Mouse (Mus musculus) splenic B cell, adult 2 months (primary cell): ENCODE data around the gene Acot7.

ENCODE experiments used
- DNase-seq: peaks from one replicate; pipeline ENCODE4 v3.0.0-alpha.2; 2011; ENCODE audit warnings: low read depth, low spot score
- H3K27me3 ChIP-seq: 2 replicates; pipeline ENCODE4 v1.6.1; 2012; ENCODE audit warnings: mild to moderate bottlenecking, low read length, moderate library complexity, mixed read lengths; ENCODE audit not compliant: control insufficient read depth, poor library complexity, insufficient read depth, severe bottlenecking
- H3K36me3 ChIP-seq: 2 replicates; pipeline ENCODE4 v1.6.1; 2012; ENCODE audit warnings: mild to moderate bottlenecking, low read length, moderate library complexity, mixed read lengths; ENCODE audit not compliant: control insufficient read depth, poor library complexity, insufficient read depth, severe bottlenecking

Gene Acot7

GRCm38 (mm10) chr4:152199617-152200016 lies 21.7 kb downstream of the Acot7 start:
- no peaks in the 10 kb centered on the region for H3K36me3 ChIP-seq
- DNase-seq = no peak
- no peaks in the 10 kb centered on the region for H3K27me3 ChIP-seq

GRCm38 (mm10) chr4:152201492-152201891 lies 23.6 kb downstream of the Acot7 start:
- DNase-seq = peak; percentile 66

GRCm38 (mm10) chr4:152202418-152202817 lies 24.5 kb downstream of the Acot7 start:
- DNase-seq = no peak
- Histone ChIP-seq H3K27me3 (no peaks in the 10 kb centered on the region), H3K36me3 (no peaks in the 10 kb centered on the region)

More at GRCm38 (mm10) chr4:152201492-152201891, 23.6 kb downstream of the Acot7 start:
- Histone ChIP-seq H3K36me3 (no peaks in the 10 kb centered on the region), H3K27me3 (no peaks in the 10 kb centered on the region)

GRCm38 (mm10) chr4:152202905-152203304 lies 25.0 kb downstream of the Acot7 start:
- Histone ChIP-seq H3K27me3 (no peaks in the 10 kb centered on the region), H3K36me3 (no peaks in the 10 kb centered on the region)
- DNase-seq = peak; percentile 40

GRCm38 (mm10) chr4:152204663-152205062 lies 26.7 kb downstream of the Acot7 start:
- peak; percentile 34 for DNase-seq
- Histone ChIP-seq H3K36me3 (no peaks in the 10 kb centered on the region), H3K27me3 (no peaks in the 10 kb centered on the region)

- no peaks in the 10 kb centered on the region for H3K27me3 ChIP-seq
- H3K36me3 ChIP-seq = no peaks in the 10 kb centered on the region
- no peak for DNase-seq
Observed at GRCm38 (mm10) chr4:152206199-152206598, 28.3 kb downstream of the Acot7 start.

GRCm38 (mm10) chr4:152209623-152210022 lies 31.7 kb downstream of the Acot7 start:
- no peak for DNase-seq
- no peaks in the 10 kb centered on the region for H3K27me3 ChIP-seq
- H3K36me3 ChIP-seq = no peaks in the 10 kb centered on the region

- Histone ChIP-seq H3K27me3 (no peaks in the 10 kb centered on the region), H3K36me3 (no peaks in the 10 kb centered on the region)
- DNase-seq = no peak
Observed at GRCm38 (mm10) chr4:152212091-152212505, 34.2 kb downstream of the Acot7 start.

- Histone ChIP-seq H3K36me3 (no peaks in the 10 kb centered on the region), H3K27me3 (no peaks in the 10 kb centered on the region)
- peak; percentile 84 for DNase-seq
Observed at GRCm38 (mm10) chr4:152212531-152212930, 34.6 kb downstream of the Acot7 start.

GRCm38 (mm10) chr4:152212974-152213373 lies 35.0 kb downstream of the Acot7 start:
- Histone ChIP-seq H3K27me3 (no peaks in the 10 kb centered on the region), H3K36me3 (no peaks in the 10 kb centered on the region)
- DNase-seq = no peak

GRCm38 (mm10) chr4:152213760-152214480 lies 36.0 kb downstream of the Acot7 start:
- peak; percentile 93 for DNase-seq
- no peaks in the 10 kb centered on the region for H3K27me3 ChIP-seq

GRCm38 (mm10) chr4:152214871-152215415 lies 37.0 kb downstream of the Acot7 start:
- no peak for DNase-seq

More at GRCm38 (mm10) chr4:152213760-152214480, 36.0 kb downstream of the Acot7 start:
- H3K36me3 ChIP-seq = no peaks in the 10 kb centered on the region

GRCm38 (mm10) chr4:152219591-152219990 lies 41.7 kb downstream of the Acot7 start:
- Histone ChIP-seq H3K36me3 (no peaks in the 10 kb centered on the region), H3K27me3 (no peaks in the 10 kb centered on the region)
- no peak for DNase-seq

More at GRCm38 (mm10) chr4:152214871-152215415, 37.0 kb downstream of the Acot7 start:
- Histone ChIP-seq H3K36me3 (no peaks in the 10 kb centered on the region), H3K27me3 (no peaks in the 10 kb centered on the region)

GRCm38 (mm10) chr4:152220771-152221410 lies 43.0 kb downstream of the Acot7 start:
- Histone ChIP-seq H3K27me3 (no peaks in the 10 kb centered on the region), H3K36me3 (no peaks in the 10 kb centered on the region)
- DNase-seq = no peak

GRCm38 (mm10) chr4:152221411-152221887 lies 43.5 kb downstream of the Acot7 start:
- Histone ChIP-seq H3K36me3 (no peaks in the 10 kb centered on the region), H3K27me3 (no peaks in the 10 kb centered on the region)
- no peak for DNase-seq
